ENCODE assay signal across 21 mouse cellular contexts in genomic region chr2:48609466-48609865, GRCm38 (mm10).
DNase-seq lines count a peak whose midpoint lies in the region; ATAC-seq and TF ChIP-seq lines count a peak whose summit lies in the region.
"Had no signal": no experiment of that assay in that cellular context is flagged by ENCODE, and none has a peak within 500 bp of the region (broad histone marks: within the 10 kb centered on the region; RNA-seq: fewer than 3 reads in every experiment).

No protein-coding gene starts in this region.

- WGBS in liver, adult 2 months: 88% methylated on average over 3 of the region's 3 CpGs
- 82% methylated on average over 3 of the region's 3 CpGs for WGBS in liver, postnatal 0 days (ENCODE audit: insufficient replicate concordance)
- WGBS in midbrain, embryonic 11.5 days: 95% methylated on average over 3 of the region's 3 CpGs
- 85% methylated on average over 3 of the region's 3 CpGs for WGBS in midbrain, embryonic 15.5 days

- no peaks in the 10 kb centered on the region for H3K9me3 ChIP-seq in liver, postnatal 0 days (ENCODE audit: low read length)
- H3K9me3 ChIP-seq in midbrain, embryonic 11.5 days (ENCODE audit: control insufficient read depth, low read length): no peaks in the 10 kb centered on the region
- no peaks in the 10 kb centered on the region for H3K9me3 ChIP-seq in midbrain, embryonic 15.5 days
- H3K9me3 ChIP-seq: G1E had no signal

- peak; percentile 61 for DNase-seq in heart, adult 11 months
- DNase-seq in heart, postnatal 4 days: no peak
- DNase-seq in liver, adult 2 months (ENCODE audit: extremely low read depth, low read depth, low spot score): peak; percentile 6
- DNase-seq in liver, postnatal 0 days: no peak
- peak; percentile 69 for DNase-seq in midbrain, embryonic 11.5 days (ENCODE audit: low spot score, missing footprints)
- DNase-seq: adrenal gland, adult 2 months; adrenal gland, adult 8-10 months; adrenal gland, postnatal 10 days; adrenal gland, postnatal 14 days; adrenal gland, postnatal 25 days; adrenal gland, postnatal 36 days; B cell, adult 2 months; cerebellum, adult 11 months; cerebellum, adult 11-12 months; cerebellum, adult 18-20 months had no signal

- TF ChIP-seq EP300 in liver, postnatal 0 days (IDR thresholded peaks at IDR 0.05; ENCODE audit: low read depth): no peak

- no peak for TF ChIP-seq POLR2A in liver, adult 2 months (IDR thresholded peaks at IDR 0.05; ENCODE audit: extremely low read depth, insufficient read depth, low read length)

- H3K4me2 ChIP-seq in liver, postnatal 0 days (ENCODE audit: low read depth, low read length): no peak overlapping the region
- H3K4me2 ChIP-seq in midbrain, embryonic 11.5 days: no peak overlapping the region
- H3K4me2 ChIP-seq in midbrain, embryonic 15.5 days: no peak overlapping the region

- no peak overlapping the region for H3K9ac ChIP-seq in liver, adult 2 months (ENCODE audit: low read depth, low read length)
- H3K9ac ChIP-seq in liver, postnatal 0 days (replicated peaks): no peak overlapping the region
- no peak overlapping the region for H3K9ac ChIP-seq in midbrain, embryonic 11.5 days (ENCODE audit: low read length)
- H3K9ac ChIP-seq in midbrain, embryonic 15.5 days: no peak overlapping the region

- H3K36me3 ChIP-seq in liver, adult 2 months (ENCODE audit: control insufficient read depth, insufficient read depth, low read length): no peaks in the 10 kb centered on the region
- H3K36me3 ChIP-seq in liver, postnatal 0 days (replicated peaks; ENCODE audit: insufficient read depth, low read length): no peaks in the 10 kb centered on the region
- no peaks in the 10 kb centered on the region for H3K36me3 ChIP-seq in midbrain, embryonic 11.5 days (ENCODE audit: control insufficient read depth, insufficient read depth, low read length)
- no peaks in the 10 kb centered on the region for H3K36me3 ChIP-seq in midbrain, embryonic 15.5 days (replicated peaks)
- H3K36me3 ChIP-seq: G1E had no signal

- no peak overlapping the region for H3K27ac ChIP-seq in liver, adult 2 months (replicated peaks; ENCODE audit: insufficient read depth, low read depth, low read length)
- H3K27ac ChIP-seq in liver, postnatal 0 days (ENCODE audit: low read depth): no peak overlapping the region
- no peak overlapping the region for H3K27ac ChIP-seq in midbrain, embryonic 11.5 days (ENCODE audit: low read depth, low read length)
- no peak overlapping the region for H3K27ac ChIP-seq in midbrain, embryonic 15.5 days

- no peak for ATAC-seq in liver, postnatal 0 days
- ATAC-seq in midbrain, embryonic 11.5 days (ENCODE audit: low FRiP score): no peak
- ATAC-seq in midbrain, embryonic 15.5 days (replicated peaks): no peak
- ATAC-seq: activated CD4-positive, CD25-positive, alpha-beta regulatory T cell, adult 4 months; CD4-positive, CD25-positive, alpha-beta regulatory T cell, adult 4 months; Patski had no signal

- no peaks in the 10 kb centered on the region for H3K4me1 ChIP-seq in liver, adult 2 months (ENCODE audit: control insufficient read depth, insufficient read depth, low read length)
- H3K4me1 ChIP-seq in liver, postnatal 0 days (ENCODE audit: insufficient read depth): no peaks in the 10 kb centered on the region
- H3K4me1 ChIP-seq in midbrain, embryonic 11.5 days (ENCODE audit: control insufficient read depth, insufficient read depth, low read length): no peaks in the 10 kb centered on the region
- no peaks in the 10 kb centered on the region for H3K4me1 ChIP-seq in midbrain, embryonic 15.5 days

- no peak overlapping the region for H3K4me3 ChIP-seq in liver, adult 2 months (ENCODE audit: insufficient read depth, low read depth, low read length)
- H3K4me3 ChIP-seq in liver, postnatal 0 days (ENCODE audit: low read depth, low read length): no peak overlapping the region
- H3K4me3 ChIP-seq in midbrain, embryonic 11.5 days (ENCODE audit: low read depth, low read length): no peak overlapping the region
- H3K4me3 ChIP-seq in midbrain, embryonic 15.5 days: no peak overlapping the region

- H3K27me3 ChIP-seq in liver, adult 2 months (ENCODE audit: control insufficient read depth, insufficient read depth, low read length): no peaks in the 10 kb centered on the region
- H3K27me3 ChIP-seq in liver, postnatal 0 days (ENCODE audit: insufficient read depth, low read length): no peaks in the 10 kb centered on the region
- no peaks in the 10 kb centered on the region for H3K27me3 ChIP-seq in midbrain, embryonic 11.5 days (ENCODE audit: control insufficient read depth, insufficient read depth, low read length)
- no peaks in the 10 kb centered on the region for H3K27me3 ChIP-seq in midbrain, embryonic 15.5 days (replicated peaks)
- H3K27me3 ChIP-seq: CH12.LX, Patski had no signal

- H3K79me2 ChIP-seq in liver, adult 2 months (ENCODE audit: control insufficient read depth, insufficient read depth, low read length): no peaks in the 10 kb centered on the region

- no peak for TF ChIP-seq CTCF in liver, adult 2 months (IDR thresholded peaks at IDR 0.05; ENCODE audit: low read depth, low read length)
- TF ChIP-seq CTCF in liver, postnatal 0 days (IDR thresholded peaks at IDR 0.05; ENCODE audit: low read depth): no peak

Comparison
In these comparisons a context has a peak if more than half of its experiments do, and no peak if none do; other contexts are left out.
1. DNase-seq: peak in heart, adult 11 months (single experiment), liver, adult 2 months (single experiment) and midbrain, embryonic 11.5 days (single experiment); none in heart, postnatal 4 days (single experiment) and liver, postnatal 0 days (single experiment).